Mouse (Mus musculus) yolk sac, embryonic 10.5 days (tissue): ENCODE results near the gene Ift81.

Source experiments
- DNase-seq: peaks from one replicate; pipeline ENCODE4 v3.0.0-alpha.2; 2017; ENCODE audit warnings: low spot score

The Ift81 gene

GRCm38 (mm10) chr5:122625565-122626252 is 11.4 kb upstream of the Ift81 start:
- no peak for DNase-seq

GRCm38 (mm10) chr5:122624952-122625479 is 10.7 kb upstream of the Ift81 start:
- DNase-seq = no peak

DNA sequence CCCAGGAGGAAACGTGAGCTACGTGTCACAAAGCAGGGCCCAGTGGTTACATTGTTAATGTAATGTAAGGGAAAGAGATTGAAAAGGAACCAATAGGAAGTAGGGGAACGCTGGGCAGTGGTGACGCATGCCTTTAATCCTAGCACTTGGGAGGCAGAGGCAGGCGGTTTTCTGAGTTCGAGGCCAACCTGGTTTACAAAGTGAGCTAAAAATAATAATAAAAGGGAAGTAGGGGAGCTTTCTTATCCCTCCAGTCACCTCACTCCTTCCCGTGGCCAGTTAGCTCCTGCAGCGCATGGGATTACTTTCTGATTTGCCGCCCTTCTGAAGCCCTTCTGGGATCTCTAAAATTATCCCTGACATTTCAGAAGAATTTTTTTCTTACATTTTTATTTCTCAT is 9.5 kb upstream of the Ift81 start:
- DNase-seq = no peak

DNA sequence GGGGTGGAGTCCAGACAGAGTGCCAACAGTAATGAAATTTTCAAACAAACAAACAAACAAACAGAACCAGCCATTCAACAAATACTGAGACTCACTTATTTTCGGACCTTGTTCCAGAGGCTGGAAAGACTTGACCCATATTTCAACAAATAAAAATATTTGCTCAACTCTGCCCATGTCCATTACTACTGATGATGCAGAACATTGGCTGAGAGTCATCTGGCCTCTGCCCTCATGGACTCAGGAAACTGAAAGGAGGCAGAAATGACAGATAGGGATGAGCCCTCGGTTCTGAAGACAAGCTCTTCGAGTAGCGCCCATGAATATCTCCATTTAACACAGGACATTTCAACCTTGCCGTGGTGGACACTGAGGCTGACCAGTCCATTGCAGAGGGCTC is 8.2 kb upstream of the Ift81 start:
- no peak for DNase-seq

GRCm38 (mm10) chr5:122621376-122621886 is 7.1 kb upstream of the Ift81 start:
- DNase-seq = peak; percentile 60

- DNase-seq = no peak
Measured at GRCm38 (mm10) chr5:122619686-122620296, 5.5 kb upstream of the Ift81 start.

DNA sequence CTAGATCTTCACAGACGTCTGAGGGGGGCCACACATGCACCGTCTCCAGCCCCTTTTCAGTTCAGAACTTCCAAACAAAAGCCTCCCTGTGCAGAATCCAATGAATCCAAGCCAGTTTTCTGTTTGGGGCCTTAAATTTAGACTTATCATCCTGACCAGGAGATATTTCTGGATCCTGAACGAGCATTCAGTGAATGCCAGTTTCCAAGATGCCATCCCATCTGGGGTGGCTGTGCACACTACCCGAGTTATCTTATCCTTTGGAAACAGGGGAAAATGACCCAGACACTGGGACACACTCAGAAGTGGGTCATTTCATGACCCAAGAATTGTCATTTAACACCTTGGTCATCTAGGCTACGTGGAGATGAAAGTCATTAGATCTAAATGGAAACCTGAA is 3.4 kb upstream of the Ift81 start:
- DNase-seq = no peak

DNA sequence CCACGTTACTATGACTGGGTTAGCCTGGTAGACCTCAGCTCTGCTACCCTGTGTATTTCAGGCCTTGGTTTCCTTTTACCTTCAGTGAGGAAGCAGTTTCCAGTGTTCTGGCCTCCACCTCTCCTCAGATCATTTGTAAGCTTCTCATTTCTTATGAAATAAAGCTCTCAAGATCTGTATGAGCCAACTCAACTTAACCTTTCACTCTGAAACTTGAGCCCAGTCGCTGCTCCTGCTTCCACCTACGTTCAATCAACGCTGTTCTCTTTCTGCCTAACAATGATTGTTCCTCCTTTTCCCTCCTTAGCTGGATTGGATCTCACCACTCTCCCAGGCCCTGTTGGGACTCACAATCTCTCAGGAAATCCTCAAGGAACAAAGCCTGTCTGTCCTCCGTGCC is 2.7 kb downstream of the Ift81 start:
- DNase-seq = no peak

DNA sequence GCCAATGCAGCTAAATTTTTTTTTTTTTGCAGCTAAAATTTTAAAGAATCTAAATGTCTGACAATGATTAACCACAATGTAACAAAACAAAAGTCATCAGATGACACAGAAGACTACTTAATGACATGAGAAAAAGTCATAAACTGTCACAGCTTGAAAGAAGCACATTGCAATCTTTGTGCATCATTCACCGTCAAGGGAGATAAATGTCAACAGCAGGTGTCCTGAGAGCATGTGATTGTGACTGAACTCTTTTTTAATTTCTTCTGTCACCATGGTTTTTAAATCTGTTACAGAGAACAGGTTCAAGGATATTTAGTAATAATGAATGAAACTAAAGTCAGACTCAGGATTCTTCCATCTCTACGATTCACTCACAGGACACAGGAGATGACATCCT is 9.4 kb downstream of the Ift81 start:
- DNase-seq = no peak

GRCm38 (mm10) chr5:122602233-122602632 is 12.1 kb downstream of the Ift81 start:
- DNase-seq = peak; percentile 35

GRCm38 (mm10) chr5:122595470-122595869 is 18.8 kb downstream of the Ift81 start:
- no peak for DNase-seq

DNA sequence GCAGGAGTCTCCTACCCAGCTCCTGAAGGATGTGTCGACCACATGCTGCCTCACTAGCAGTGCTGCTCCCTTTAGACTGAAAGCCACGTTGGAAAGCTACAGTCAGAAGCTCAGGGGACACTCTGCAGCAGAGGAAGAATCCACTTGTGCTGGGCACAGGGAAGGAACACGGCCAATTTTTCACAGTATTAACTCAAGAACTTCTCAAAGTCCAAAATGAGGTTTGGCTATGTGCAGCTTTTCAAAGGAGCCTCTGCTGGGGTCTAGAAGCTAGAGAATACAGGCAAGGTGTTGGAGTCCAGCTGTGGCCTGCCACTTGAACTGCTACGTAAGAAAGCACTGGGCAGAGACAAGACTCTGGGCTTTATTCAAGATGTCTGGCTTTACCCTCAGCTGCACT is 24.4 kb downstream of the Ift81 start:
- DNase-seq = no peak

DNA sequence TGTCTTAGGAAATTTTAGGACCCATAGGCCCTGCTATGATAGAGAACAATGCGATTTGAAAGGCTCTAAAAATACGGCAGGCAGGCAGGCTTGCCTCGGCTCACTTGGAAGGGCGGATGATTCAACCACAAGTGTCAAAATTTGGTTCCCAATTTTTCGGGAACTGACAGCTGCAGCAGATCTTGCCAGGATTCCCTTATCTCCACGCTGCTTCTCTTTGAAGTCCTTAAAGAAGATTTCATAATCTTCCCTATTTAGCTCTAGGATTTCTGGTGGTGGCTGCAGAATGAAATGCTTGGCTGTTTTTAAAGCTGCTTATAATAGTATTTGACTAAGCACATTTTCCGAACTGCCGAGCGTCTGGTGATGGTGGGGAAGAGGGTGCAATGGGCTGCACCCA is 28.8 kb downstream of the Ift81 start:
- DNase-seq = no peak

GRCm38 (mm10) chr5:122584093-122584492 is 30.2 kb downstream of the Ift81 start:
- DNase-seq = no peak

DNA sequence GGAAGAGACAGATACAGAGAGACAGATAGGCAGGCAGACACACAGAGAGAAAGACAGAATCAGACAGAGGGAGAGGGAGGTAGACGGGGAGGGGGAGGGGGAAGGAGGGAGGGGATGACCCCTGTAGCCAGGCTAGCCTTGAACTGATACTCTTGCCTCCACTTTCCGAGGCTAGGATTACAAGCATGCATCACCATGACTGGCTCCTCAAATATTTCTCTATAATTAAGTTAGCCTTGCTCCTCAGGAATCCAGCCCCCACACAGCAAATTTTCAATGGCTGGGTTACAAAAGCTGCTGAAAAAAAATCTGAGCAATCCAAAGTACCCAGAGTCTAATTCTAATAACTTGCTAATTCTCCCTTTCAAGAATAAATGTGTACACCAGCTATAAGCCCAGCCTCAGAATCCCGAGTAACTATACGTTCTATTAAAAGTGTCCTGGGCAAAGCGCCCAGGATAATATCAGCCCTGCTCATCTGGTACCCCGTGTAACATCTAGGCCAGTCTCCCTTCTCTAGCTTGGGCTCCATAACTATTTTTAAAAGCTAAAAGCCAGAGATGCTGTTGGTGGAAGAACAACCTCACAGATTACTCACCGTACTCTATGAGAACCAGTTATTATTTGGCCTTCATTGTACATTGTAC is 37.5 kb downstream of the Ift81 start:
- DNase-seq = no peak

- no peak for DNase-seq
Measured at GRCm38 (mm10) chr5:122572001-122572400, 42.3 kb downstream of the Ift81 start.

GRCm38 (mm10) chr5:122566626-122567025 is 47.7 kb downstream of the Ift81 start:
- no peak for DNase-seq

DNA sequence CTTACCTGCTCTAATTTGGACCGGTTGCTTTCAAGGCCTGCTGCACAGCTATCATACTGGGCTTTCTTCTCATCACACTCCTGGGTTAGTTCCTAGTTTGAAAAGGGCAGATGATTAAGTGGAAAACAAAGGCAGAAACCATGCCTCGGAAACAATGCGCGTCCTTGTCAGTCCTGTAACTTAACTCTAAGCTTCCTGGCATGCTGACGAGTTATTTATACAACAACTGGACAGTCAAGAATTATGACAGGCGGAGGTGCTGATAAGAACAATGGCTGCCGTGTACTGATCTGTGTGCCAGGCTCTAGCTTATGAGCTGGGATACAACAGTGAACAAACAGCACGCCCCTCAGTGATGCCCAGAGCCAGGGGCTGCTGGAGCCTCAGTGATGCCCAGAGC is 53.7 kb downstream of the Ift81 start:
- no peak for DNase-seq

- DNase-seq = no peak
Measured at GRCm38 (mm10) chr5:122558127-122558526, 56.2 kb downstream of the Ift81 start.

GRCm38 (mm10) chr5:122555107-122555506 is 59.2 kb downstream of the Ift81 start:
- DNase-seq = peak; percentile 7

GRCm38 (mm10) chr5:122552638-122553037 is 61.7 kb downstream of the Ift81 start:
- DNase-seq = no peak

DNA sequence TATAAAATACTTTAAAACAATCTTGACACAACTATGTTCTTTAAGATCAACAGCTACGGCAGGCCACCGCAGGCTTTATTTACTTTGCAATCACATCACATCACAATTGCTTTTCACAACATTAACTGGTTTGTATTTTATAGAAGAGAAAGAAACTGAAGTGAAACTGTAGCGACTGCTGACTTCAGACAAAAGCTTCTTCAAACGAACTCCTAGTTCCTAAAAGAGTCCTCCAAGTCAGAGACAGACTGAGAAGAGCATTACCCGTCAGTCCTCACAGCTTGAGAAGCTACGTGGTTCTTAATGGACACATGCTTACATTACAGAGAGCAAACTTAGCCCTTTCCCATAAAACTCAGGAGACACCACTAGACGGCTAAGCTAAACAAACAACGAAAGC is 63.9 kb downstream of the Ift81 start:
- no peak for DNase-seq

- no peak for DNase-seq
Measured at GRCm38 (mm10) chr5:122548671-122549070, 65.6 kb downstream of the Ift81 start.
